Mouse (Mus musculus): ENCODE results near the gene Gstm5. TPM values are rescaled to one million over a fixed set of nuclear protein-coding genes. Genes with fewer than 3 reads are reported as not detected.
"Not testable (repeated sequence)": the region's sequence is repeated elsewhere in the genome, so short reads cannot be mapped to it uniquely, and the experiment has no call there.

Gene Gstm5
- polyA plus RNA-seq, 1 experiment from 2014 or later, result 172 TPM

- Histone ChIP-seq H3K27ac (ENCODE audit: low read depth, low read length) (peak overlapping the region; percentile 95), H3K9me3 (ENCODE audit: control insufficient read depth) (no peaks in the 10 kb centered on the region), H3K4me2 (replicated peaks; ENCODE audit: low read depth) (peak overlapping the region; percentile 70), H3K9ac (ENCODE audit: low read depth, low read length) (peak overlapping the region; percentile 86), H3K4me3 (ENCODE audit: low read depth, low read length) (peak overlapping the region; percentile 53), H3K27me3 (replicated peaks; ENCODE audit: control insufficient read depth, insufficient read depth, low read length) (no peaks in the 10 kb centered on the region), H3K4me1 (replicated peaks; ENCODE audit: control insufficient read depth, insufficient read depth, low read length) (peaks cover 17% of the 10 kb centered on the region), H3K36me3 (ENCODE audit: control insufficient read depth, insufficient read depth) (peaks cover 27% of the 10 kb centered on the region)
- 39% methylated on average over 12 of the region's 12 CpGs for WGBS
- TF ChIP-seq CTCF (IDR thresholded peaks at IDR 0.05; ENCODE audit: low read depth), result no peak
- ATAC-seq, result no peak
Measured at GRCm38 (mm10) chr3:107877747-107878736, 17.6 kb upstream of the Gstm5 start.

DNA sequence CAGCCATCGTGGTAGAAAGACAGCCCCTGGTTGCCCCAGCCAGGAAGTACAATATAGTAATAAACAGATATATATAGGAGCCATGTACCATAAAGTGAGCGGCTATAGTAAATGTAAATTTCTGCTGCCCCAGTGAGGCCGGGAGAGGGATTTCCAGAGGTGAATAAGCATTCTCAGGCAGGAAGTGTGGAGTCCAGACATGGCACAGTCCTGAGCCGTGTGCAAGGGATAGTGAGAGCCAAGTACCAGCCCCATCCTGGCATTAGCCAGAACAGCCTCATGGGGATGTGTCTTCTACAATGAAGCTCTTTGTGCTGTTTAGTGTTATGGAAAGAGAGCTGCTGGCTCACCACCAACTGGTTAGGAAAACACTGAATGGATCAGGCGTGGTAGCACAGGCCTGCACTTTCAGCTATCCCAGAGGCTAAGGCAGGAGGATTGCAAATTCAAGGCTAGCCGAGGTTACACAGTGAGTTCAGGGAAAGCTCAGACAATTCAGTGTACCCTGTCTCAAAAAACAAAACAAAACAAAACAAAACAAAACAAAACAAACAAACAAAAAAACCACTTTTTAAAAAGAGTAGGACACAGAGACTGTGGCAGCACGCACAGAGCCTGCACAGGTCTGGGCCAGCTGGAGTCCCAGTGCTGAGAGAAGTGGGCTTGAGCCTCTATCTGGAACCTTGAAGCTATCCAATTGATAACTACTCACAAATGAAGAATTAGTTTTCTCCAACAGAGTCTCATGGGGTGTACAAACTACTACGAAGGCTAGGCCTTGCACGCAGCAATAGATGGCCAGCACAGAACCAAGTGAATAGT lies 7.7 kb upstream of the Gstm5 start:
- Histone ChIP-seq H3K9ac (ENCODE audit: low read depth, low read length) (peak overlapping the region; percentile 17; the same call in 1 of the 2 replicates), H3K9me3 (ENCODE audit: control insufficient read depth) (no peaks in the 10 kb centered on the region), H3K27ac (ENCODE audit: low read depth, low read length) (peak overlapping the region; percentile 75), H3K27me3 (replicated peaks; ENCODE audit: control insufficient read depth, insufficient read depth, low read length) (no peaks in the 10 kb centered on the region), H3K4me1 (replicated peaks; ENCODE audit: control insufficient read depth, insufficient read depth, low read length) (no peaks in the 10 kb centered on the region), H3K4me2 (replicated peaks; ENCODE audit: low read depth) (no peak overlapping the region), H3K36me3 (ENCODE audit: control insufficient read depth, insufficient read depth) (peaks cover 81% of the 10 kb centered on the region), H3K4me3 (ENCODE audit: low read depth, low read length) (no peak overlapping the region)
- ATAC-seq, result peak; percentile 69
- TF ChIP-seq CTCF (IDR thresholded peaks at IDR 0.05; ENCODE audit: low read depth), result peak; percentile 46
- WGBS, result 55% methylated on average over 9 of the region's 9 CpGs

GRCm38 (mm10) chr3:107889236-107889635 lies 6.4 kb upstream of the Gstm5 start:
- H3K4me3 ChIP-seq (ENCODE audit: low read depth, low read length); H3K4me1 ChIP-seq (replicated peaks; ENCODE audit: control insufficient read depth, insufficient read depth, low read length); H3K27ac ChIP-seq (ENCODE audit: low read depth, low read length); H3K4me2 ChIP-seq (replicated peaks; ENCODE audit: low read depth); H3K9ac ChIP-seq (ENCODE audit: low read depth, low read length); H3K27me3 ChIP-seq (replicated peaks; ENCODE audit: control insufficient read depth, insufficient read depth, low read length); ATAC-seq; H3K9me3 ChIP-seq (ENCODE audit: control insufficient read depth): not testable (repeated sequence)
- 81% methylated on average over 2 of the region's 2 CpGs for WGBS
- H3K36me3 ChIP-seq (ENCODE audit: control insufficient read depth, insufficient read depth), result peaks cover 77% of the 10 kb centered on the region

DNA sequence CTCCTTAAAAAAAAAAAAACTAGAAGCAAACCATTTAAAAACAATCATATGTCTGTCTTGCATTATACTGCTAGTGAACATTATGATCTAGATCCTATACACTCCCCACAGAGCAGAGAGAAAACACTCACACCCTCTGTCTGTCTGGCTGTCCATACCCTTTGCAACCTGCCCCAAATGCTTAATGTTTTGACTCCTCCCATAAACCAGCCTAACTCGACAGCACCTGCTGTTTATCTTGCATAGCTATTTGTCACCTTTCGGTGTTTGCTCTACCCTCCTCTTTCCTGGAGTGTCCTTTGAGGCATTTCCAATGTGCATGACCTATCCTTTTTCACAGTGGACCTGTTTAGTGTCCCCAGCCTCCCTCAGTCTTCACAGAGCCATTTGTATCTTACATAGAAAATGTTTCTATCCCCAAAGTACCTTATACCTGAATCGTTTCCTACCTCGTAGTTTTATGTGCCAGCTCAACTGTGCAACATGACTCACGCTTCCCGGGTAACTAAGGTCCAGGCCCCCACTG lies 364 bp upstream of the Gstm5 start:
- no peaks in the 10 kb centered on the region for H3K9me3 ChIP-seq (ENCODE audit: control insufficient read depth)
- no peak for TF ChIP-seq CTCF (IDR thresholded peaks at IDR 0.05; ENCODE audit: low read depth)
- peak overlapping the region; percentile 63 for H3K4me3 ChIP-seq (ENCODE audit: low read depth, low read length)
- peak overlapping the region; percentile 70; the same call in 1 of the 2 replicates for H3K27ac ChIP-seq (ENCODE audit: low read depth, low read length)
- peaks cover 45% of the 10 kb centered on the region for H3K36me3 ChIP-seq (ENCODE audit: control insufficient read depth, insufficient read depth)
- no peaks in the 10 kb centered on the region for H3K27me3 ChIP-seq (replicated peaks; ENCODE audit: control insufficient read depth, insufficient read depth, low read length)
- ATAC-seq, result peak; percentile 31
- 6% methylated on average over 6 of the region's 6 CpGs for WGBS
- H3K9ac ChIP-seq (ENCODE audit: low read depth, low read length), result peak overlapping the region; percentile 81; the same call in 1 of the 2 replicates
- H3K4me2 ChIP-seq (replicated peaks; ENCODE audit: low read depth), result peak overlapping the region; percentile 99
- H3K4me1 ChIP-seq (replicated peaks; ENCODE audit: control insufficient read depth, insufficient read depth, low read length), result 0 out of 2 replicates have a peak, but pooled peaks cover 2% of the 10 kb centered on the region

GRCm38 (mm10) chr3:107898691-107899090 lies 3.1 kb downstream of the Gstm5 start:
- H3K27ac ChIP-seq (ENCODE audit: low read depth, low read length), result no peak overlapping the region
- no peak for TF ChIP-seq CTCF (IDR thresholded peaks at IDR 0.05; ENCODE audit: low read depth)
- peaks cover 11% of the 10 kb centered on the region; the same call in 1 of the 2 replicates for H3K36me3 ChIP-seq (ENCODE audit: control insufficient read depth, insufficient read depth)
- H3K4me3 ChIP-seq (ENCODE audit: low read depth, low read length), result no peak overlapping the region
- H3K9ac ChIP-seq (ENCODE audit: low read depth, low read length), result no peak overlapping the region
- H3K9me3 ChIP-seq (ENCODE audit: control insufficient read depth), result no peaks in the 10 kb centered on the region
- H3K27me3 ChIP-seq (replicated peaks; ENCODE audit: control insufficient read depth, insufficient read depth, low read length), result no peaks in the 10 kb centered on the region
- H3K4me2 ChIP-seq (replicated peaks; ENCODE audit: low read depth), result no peak overlapping the region
- no peak for ATAC-seq
- 94% methylated on average over 13 of the region's 13 CpGs for WGBS
- 0 out of 2 replicates have a peak, but pooled peaks cover 2% of the 10 kb centered on the region for H3K4me1 ChIP-seq (replicated peaks; ENCODE audit: control insufficient read depth, insufficient read depth, low read length)
